28 mouse cellular contexts compared by ENCODE assay signal in the genomic region with DNA sequence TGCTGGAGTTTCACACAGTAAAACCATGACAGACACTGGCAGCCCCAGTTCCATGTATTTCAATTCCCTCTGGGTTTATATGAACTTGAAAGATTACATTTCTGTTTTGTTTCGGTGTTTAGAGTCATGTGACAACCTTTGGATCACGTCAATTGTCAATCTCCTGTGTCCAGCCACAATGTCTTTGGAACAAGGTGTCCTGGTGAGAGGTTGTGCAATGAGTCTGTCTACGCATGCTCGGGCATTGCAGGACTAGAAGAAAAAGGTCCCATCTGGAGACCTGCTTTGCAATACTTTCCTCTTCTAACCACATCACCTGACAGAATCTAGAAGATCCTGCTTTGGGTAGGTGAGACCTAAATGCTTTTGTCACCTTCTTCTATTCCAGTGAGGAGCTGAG.
"Had no signal": no experiment of that assay in that cellular context is flagged by ENCODE, and none has a peak within 500 bp of the region (broad histone marks: within the 10 kb centered on the region; RNA-seq: fewer than 3 reads in every experiment).

No protein-coding gene starts in this region.

- H3K4me1 ChIP-seq: heart, embryonic 13.5 days; heart, embryonic 15.5 days; hindbrain, embryonic 13.5 days; hindbrain, embryonic 15.5 days; kidney, embryonic 15.5 days; limb, embryonic 13.5 days; limb, embryonic 15.5 days; liver, embryonic 13.5 days; liver, embryonic 15.5 days had no signal

- H3K27ac ChIP-seq: heart, adult 2 months; heart, embryonic 13.5 days; heart, embryonic 15.5 days; hindbrain, embryonic 13.5 days; hindbrain, embryonic 15.5 days; hindbrain, postnatal 0 days; kidney, embryonic 15.5 days; kidney, postnatal 0 days; limb, embryonic 13.5 days; limb, embryonic 15.5 days; liver, embryonic 13.5 days; liver, embryonic 15.5 days had no signal

- H3K4me3 ChIP-seq: heart, adult 2 months; heart, embryonic 13.5 days; heart, embryonic 15.5 days; hindbrain, embryonic 13.5 days; hindbrain, embryonic 15.5 days; kidney, embryonic 15.5 days; limb, embryonic 13.5 days; limb, embryonic 15.5 days; liver, embryonic 13.5 days; liver, embryonic 15.5 days had no signal

- ATAC-seq: hindbrain, postnatal 0 days; intestine, embryonic 16.5 days had no signal

- DNase-seq: gastrocnemius, postnatal 14 days; gastrocnemius, postnatal 36 days; heart, adult 11 months; heart, adult 2 months; heart, postnatal 14 days; heart, postnatal 36 days; kidney, adult 11 months; kidney, adult 2 months; kidney, adult 9 months; kidney, postnatal 14 days; kidney, postnatal 36 days; layer of hippocampus, adult 9-11 months; layer of hippocampus, postnatal 36 days; left cerebral cortex, postnatal 4 days; liver, embryonic 13.5 days; lung, adult 18-20 months had no signal

- H3K9me3 ChIP-seq: heart, embryonic 13.5 days; heart, embryonic 15.5 days; hindbrain, embryonic 13.5 days; hindbrain, embryonic 15.5 days; kidney, embryonic 15.5 days; limb, embryonic 13.5 days; limb, embryonic 15.5 days; liver, embryonic 13.5 days; liver, embryonic 15.5 days had no signal

- H3K4me2 ChIP-seq: heart, embryonic 11.5 days; heart, embryonic 13.5 days; heart, embryonic 15.5 days; hindbrain, embryonic 13.5 days; hindbrain, embryonic 15.5 days; kidney, embryonic 15.5 days; limb, embryonic 13.5 days; limb, embryonic 15.5 days; liver, embryonic 13.5 days; liver, embryonic 15.5 days had no signal

- H3K27me3 ChIP-seq: heart, embryonic 13.5 days; heart, embryonic 15.5 days; hindbrain, embryonic 15.5 days; kidney, embryonic 15.5 days; limb, embryonic 13.5 days; limb, embryonic 15.5 days; liver, embryonic 13.5 days; liver, embryonic 15.5 days had no signal

- H3K9ac ChIP-seq: heart, embryonic 13.5 days; heart, embryonic 15.5 days; hindbrain, embryonic 13.5 days; hindbrain, embryonic 15.5 days; kidney, embryonic 15.5 days; limb, embryonic 13.5 days; limb, embryonic 15.5 days; liver, embryonic 13.5 days; liver, embryonic 15.5 days had no signal

- H3K36me3 ChIP-seq: heart, embryonic 13.5 days; heart, embryonic 15.5 days; hindbrain, embryonic 13.5 days; hindbrain, embryonic 15.5 days; kidney, embryonic 15.5 days; limb, embryonic 13.5 days; limb, embryonic 15.5 days; liver, embryonic 13.5 days; liver, embryonic 15.5 days had no signal
